Mouse (Mus musculus) liver, adult 2 months (tissue): ENCODE measurements at regions not wholly inside any gene's neighbourhood (a gene's known extent, or its start where the extent isn't known, plus 50 kb on each side); places are given as distances from the start of the nearest gene placed in this dataset.
"Not testable (repeated sequence)": the region's sequence is repeated elsewhere in the genome, so short reads cannot be mapped to it uniquely, and the experiment has no call there.

Experiments used
- DNase-seq: peaks from one replicate; pipeline ENCODE4 v3.0.0-alpha.2; 2011; ENCODE audit warnings: low read depth, low spot score; ENCODE audit errors: extremely low read depth
- H3K27ac ChIP-seq: fragments of 200-500 bp; replicated peaks from 2 replicates; pipeline ENCODE4 v1.5.1; 2012; ENCODE audit warnings: low read depth, mild to moderate bottlenecking, control low read depth, inconsistent platforms, low read length; ENCODE audit not compliant: insufficient read depth
- H3K27me3 ChIP-seq: fragments of 200-500 bp; 2 replicates; pipeline ENCODE4 v1.6.1; 2012; ENCODE audit warnings: mild to moderate bottlenecking, moderate library complexity, low read length, inconsistent platforms; ENCODE audit not compliant: control insufficient read depth, insufficient read depth
- H3K36me3 ChIP-seq: fragments of 200-500 bp; 2 replicates; pipeline ENCODE4 v1.6.1; 2012; ENCODE audit warnings: low read length, inconsistent platforms; ENCODE audit not compliant: control insufficient read depth, insufficient read depth
- H3K4me1 ChIP-seq: fragments of 200-500 bp; 2 replicates; pipeline ENCODE4 v1.6.1; 2011; ENCODE audit warnings: low read length; ENCODE audit not compliant: control insufficient read depth, insufficient read depth
- H3K4me3 ChIP-seq: fragments of 200-500 bp; 2 replicates; pipeline ENCODE4 v1.5.1; 2011; ENCODE audit warnings: low read depth, mild to moderate bottlenecking, control low read depth, low read length, moderate library complexity; ENCODE audit not compliant: insufficient read depth
- H3K79me2 ChIP-seq: fragments of 200-500 bp; 2 replicates; pipeline ENCODE4 v1.6.1; 2012; ENCODE audit warnings: inconsistent platforms, mild to moderate bottlenecking, low read length, moderate library complexity; ENCODE audit not compliant: control insufficient read depth, insufficient read depth
- H3K9ac ChIP-seq: fragments of 200-500 bp; 2 replicates; pipeline ENCODE4 v1.6.1; 2012; ENCODE audit warnings: low read depth, mild to moderate bottlenecking, control low read depth, inconsistent platforms, low read length
- CTCF ChIP-seq: fragments of 200-500 bp; IDR thresholded peaks from 2 replicates; pipeline ENCODE4 v1.5.1; 2011; ENCODE audit warnings: low read depth, low read length, control low read depth
- POLR2A ChIP-seq: fragments of 200-500 bp; IDR thresholded peaks from 2 replicates; pipeline ENCODE4 v1.6.1; 2011; ENCODE audit warnings: low read length, control low read depth; ENCODE audit not compliant: insufficient read depth; ENCODE audit errors: extremely low read depth
- WGBS: fragments of 180-500 bp; shearing (Covaris S2); methylation state at CpG from one replicate; pipeline ENCODE4 v1.1.7; 2018; 5-methylcytosine and 5-hydroxymethylcytosine counted together

DNA sequence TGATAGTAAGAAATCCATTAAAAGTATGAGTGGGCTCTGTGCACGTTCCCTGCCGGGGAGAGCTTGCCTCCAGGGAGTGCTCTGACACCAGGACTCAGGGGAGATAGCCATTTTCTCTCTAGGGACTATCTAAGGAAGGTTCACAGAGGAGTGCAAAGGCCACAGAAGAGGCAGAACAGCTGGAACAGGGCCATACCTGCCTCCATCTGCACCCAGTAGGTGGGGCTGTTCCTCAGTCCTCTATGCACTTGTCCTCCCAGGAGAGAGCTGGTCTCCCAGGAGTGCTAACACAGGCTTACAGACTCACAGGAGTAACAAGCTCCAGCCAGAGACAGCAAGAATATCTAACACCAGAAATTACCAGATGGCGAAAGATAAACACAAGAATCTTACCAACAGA, 212.7 kb downstream of the Kctd12 start:
- H3K27ac ChIP-seq: no peak overlapping the region
- H3K79me2 ChIP-seq: no peaks in the 10 kb centered on the region
- H3K27me3 ChIP-seq: no peaks in the 10 kb centered on the region
- no peak overlapping the region for H3K4me3 ChIP-seq
- WGBS: 67% methylated on average over 3 of the region's 3 CpGs
- TF ChIP-seq POLR2A (no peak), CTCF (peak; percentile 59)
- H3K36me3 ChIP-seq: no peaks in the 10 kb centered on the region
- H3K9ac ChIP-seq: no peak overlapping the region
- no peaks in the 10 kb centered on the region for H3K4me1 ChIP-seq
- DNase-seq: peak; percentile 49

DNA sequence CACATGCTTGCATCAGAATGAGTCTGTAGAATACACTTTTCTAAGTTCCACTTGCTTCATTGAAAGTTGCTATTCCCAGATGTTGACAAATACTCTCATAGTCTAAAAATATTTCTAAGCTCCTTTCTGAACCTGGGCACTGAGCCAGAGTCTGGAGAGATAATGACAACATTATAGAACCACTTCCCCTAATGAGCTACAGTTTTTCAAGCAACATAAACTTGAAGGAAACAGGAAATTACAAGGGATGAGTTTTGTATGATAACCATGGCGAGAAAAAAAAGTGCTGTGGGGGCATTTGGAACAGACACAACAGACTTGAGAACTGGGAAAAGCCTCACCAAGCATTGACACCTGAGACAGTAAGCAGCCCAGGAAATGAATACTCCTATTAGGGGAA, 233.8 kb downstream of the Kctd12 start:
- Histone ChIP-seq H3K4me1 (no peaks in the 10 kb centered on the region), H3K4me3 (no peak overlapping the region), H3K36me3 (no peaks in the 10 kb centered on the region), H3K27me3 (no peaks in the 10 kb centered on the region), H3K9ac (no peak overlapping the region), H3K79me2 (no peaks in the 10 kb centered on the region), H3K27ac (no peak overlapping the region)
- peak; percentile 39 for DNase-seq
- 50% methylated on average over 1 of the region's 1 CpGs for WGBS
- TF ChIP-seq CTCF (no peak), POLR2A (no peak)

DNA sequence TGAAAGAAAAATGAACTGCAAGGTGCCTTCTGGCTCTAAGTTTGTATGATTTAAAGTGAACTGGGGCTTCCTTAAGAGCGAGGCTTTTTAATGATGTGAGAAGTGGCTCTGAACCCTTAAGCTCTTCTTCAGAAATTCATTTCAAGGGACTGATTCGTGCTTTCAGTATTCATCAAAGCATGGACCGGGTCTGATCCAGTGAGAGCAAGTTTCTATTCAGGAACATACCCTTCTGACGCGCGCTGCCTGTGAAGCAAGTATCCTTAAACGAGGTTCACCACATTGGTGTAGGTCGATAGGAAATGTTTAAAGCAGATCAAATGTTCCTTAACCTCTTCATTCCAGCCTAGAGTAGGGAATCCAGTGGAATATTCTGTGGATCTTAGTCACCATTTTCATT, 240.1 kb downstream of the Kctd12 start:
- no peaks in the 10 kb centered on the region for H3K36me3 ChIP-seq
- TF ChIP-seq CTCF (no peak), POLR2A (no peak)
- DNase-seq: no peak
- no peak overlapping the region for H3K9ac ChIP-seq
- H3K27me3 ChIP-seq: 0 out of 2 replicates have a peak, but pooled peaks cover 2% of the 10 kb centered on the region
- WGBS: 86% methylated on average over 8 of the region's 8 CpGs
- H3K4me1 ChIP-seq: no peaks in the 10 kb centered on the region
- H3K79me2 ChIP-seq: no peaks in the 10 kb centered on the region
- H3K4me3 ChIP-seq: no peak overlapping the region
- no peak overlapping the region for H3K27ac ChIP-seq

DNA sequence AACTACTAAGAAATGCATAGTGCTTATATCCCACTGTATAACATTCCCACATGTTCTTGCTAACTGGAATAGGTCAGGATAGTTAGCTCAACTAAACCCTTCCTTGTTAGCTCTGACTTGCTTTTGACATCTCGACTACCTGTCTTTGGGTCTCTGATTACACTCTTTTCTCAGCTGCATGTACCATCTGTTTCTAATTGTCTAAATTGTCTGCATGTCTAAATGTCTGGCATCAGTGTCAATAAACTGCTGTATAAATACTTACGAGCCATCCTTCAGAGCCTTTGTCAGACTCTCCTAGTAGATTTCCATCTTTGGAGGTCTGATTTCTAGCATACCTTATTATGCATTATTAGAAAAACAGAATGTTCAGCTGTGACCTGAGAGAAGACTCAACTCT, 245.8 kb downstream of the Kctd12 start:
- DNase-seq: no peak
- H3K27me3 ChIP-seq: 0 out of 2 replicates have a peak, but pooled peaks cover 3% of the 10 kb centered on the region
- H3K9ac ChIP-seq: no peak overlapping the region
- H3K4me1 ChIP-seq: no peaks in the 10 kb centered on the region
- WGBS: 86% methylated on average over 2 of the region's 2 CpGs
- no peaks in the 10 kb centered on the region for H3K79me2 ChIP-seq
- H3K4me3 ChIP-seq: no peak overlapping the region
- TF ChIP-seq CTCF (no peak), POLR2A (no peak)
- no peaks in the 10 kb centered on the region for H3K36me3 ChIP-seq
- no peak overlapping the region for H3K27ac ChIP-seq

DNA sequence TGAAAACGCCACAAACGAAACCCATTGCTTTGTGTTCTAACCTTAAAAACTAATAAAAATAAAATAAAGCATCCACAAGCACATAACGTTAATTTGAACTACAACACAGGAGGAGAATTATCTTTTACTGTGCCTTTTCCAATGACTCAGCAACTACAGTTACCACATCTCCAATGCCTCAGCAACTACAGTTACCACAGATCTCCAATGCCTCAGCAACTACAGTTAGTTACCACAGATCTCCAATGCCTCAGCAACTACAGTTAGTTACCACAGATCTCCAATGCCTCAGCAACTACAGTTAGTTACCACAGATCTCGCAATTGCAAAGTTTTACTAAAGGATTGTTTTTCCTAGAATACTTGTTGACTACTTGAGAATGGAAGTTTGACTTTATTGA, 248.7 kb downstream of the Kctd12 start:
- WGBS: 86% methylated on average over 4 of the region's 4 CpGs
- H3K9ac ChIP-seq, H3K79me2 ChIP-seq, H3K27ac ChIP-seq, H3K4me3 ChIP-seq, H3K4me1 ChIP-seq, H3K27me3 ChIP-seq, H3K36me3 ChIP-seq, DNase-seq: not testable (repeated sequence)

DNA sequence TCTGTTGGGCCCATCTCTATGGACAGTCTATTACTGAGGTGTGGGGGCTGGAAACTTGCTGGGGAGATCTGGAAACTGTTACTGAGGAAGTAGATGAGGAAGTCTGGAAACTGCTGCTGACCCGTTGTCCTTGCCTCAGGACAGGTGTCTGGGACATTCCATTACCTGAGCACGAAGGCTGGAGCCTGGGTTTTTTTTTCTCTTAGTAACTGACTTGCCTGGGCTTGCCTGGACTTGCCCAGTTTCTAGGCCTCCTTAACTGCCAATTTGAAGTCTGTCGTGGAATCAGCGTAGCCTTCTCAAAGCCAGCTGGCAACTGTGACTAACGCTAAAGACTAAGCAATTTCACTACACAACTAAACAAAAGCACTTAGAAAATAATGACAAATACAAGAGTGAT, 250.7 kb downstream of the Kctd12 start:
- H3K27ac ChIP-seq: no peak overlapping the region
- TF ChIP-seq CTCF (no peak), POLR2A (no peak)
- 72% methylated on average over 5 of the region's 5 CpGs for WGBS

More for the DNA sequence above, 250.7 kb downstream of the Kctd12 start:
- Histone ChIP-seq H3K9ac (no peak overlapping the region), H3K4me3 (no peak overlapping the region), H3K4me1 (no peaks in the 10 kb centered on the region), H3K36me3 (no peaks in the 10 kb centered on the region), H3K27me3 (no peaks in the 10 kb centered on the region), H3K79me2 (no peaks in the 10 kb centered on the region)
- no peak for DNase-seq
